Mouse (Mus musculus) heart, adult 2 months (tissue): Measurements from ENCODE around the gene Stxbp3. TPM values are rescaled to one million over a fixed set of nuclear protein-coding genes. Genes with fewer than 3 reads are reported as not detected.

Source experiments
- DNase-seq, 2 experiments: peaks; one replicate each; pipeline ENCODE4 v3.0.0; 2021
- H3K27ac ChIP-seq: fragments of 200-600 bp; 2 replicates; pipeline ENCODE4 v1.8.1; 2022
- H3K27me3 ChIP-seq: fragments of 200-500 bp; 2 replicates; pipeline ENCODE4 v1.6.1; 2012; ENCODE audit warnings: mild to moderate bottlenecking, low read length, inconsistent platforms, mixed read lengths; ENCODE audit not compliant: control insufficient read depth, insufficient read depth
- H3K36me3 ChIP-seq: fragments of 200-500 bp; 2 replicates; pipeline ENCODE4 v1.6.1; 2012; ENCODE audit warnings: low read length, inconsistent platforms; ENCODE audit not compliant: control insufficient read depth, insufficient read depth
- H3K4me1 ChIP-seq: fragments of 200-500 bp; 2 replicates; pipeline ENCODE4 v1.6.1; 2011; ENCODE audit warnings: low read length; ENCODE audit not compliant: control insufficient read depth, insufficient read depth
- H3K4me3 ChIP-seq: fragments of 200-600 bp; 2 replicates; pipeline ENCODE4 v1.8.1; 2022
- H3K79me2 ChIP-seq: fragments of 200-500 bp; replicated peaks from 2 replicates; pipeline ENCODE4 v1.6.1; 2012; ENCODE audit warnings: mild to moderate bottlenecking, inconsistent platforms, low read length, moderate library complexity, mixed read lengths; ENCODE audit not compliant: control insufficient read depth, insufficient read depth
- H3K9ac ChIP-seq: fragments of 200-500 bp; 2 replicates; pipeline ENCODE4 v1.6.1; 2012; ENCODE audit warnings: low read depth, mild to moderate bottlenecking, control low read depth, inconsistent platforms, low read length, mixed read lengths
- CTCF ChIP-seq: fragments of 200-600 bp; IDR thresholded peaks from 2 replicates; pipeline ENCODE4 v1.8.1; 2022; ENCODE audit warnings: antibody characterized with exemption, mild to moderate bottlenecking, moderate library complexity
- EP300 ChIP-seq: fragments of 200-500 bp; IDR thresholded peaks from 2 replicates; pipeline ENCODE4 v1.6.1; 2011; ENCODE audit warnings: low read depth, low read length, control low read depth; ENCODE audit not compliant: insufficient read depth
- POLR2A ChIP-seq: fragments of 200-500 bp; IDR thresholded peaks from 2 replicates; pipeline ENCODE4 v1.6.1; 2011; ENCODE audit warnings: mild to moderate bottlenecking, low read depth, low read length, control low read depth; ENCODE audit not compliant: insufficient read depth
- WGBS: fragments of 180-500 bp; shearing (Covaris S2); methylation state at CpG from one replicate; pipeline ENCODE4 v1.1.7; 2018; 5-methylcytosine and 5-hydroxymethylcytosine counted together
- intact Hi-C: fragments of 180-260 bp; cut with DNase I; formaldehyde crosslinking; loops from one replicate; pipeline ENCODE4 v1.15.1; 2025
- polyA plus RNA-seq: library from polyadenylated mRNA; depleted of rRNA; stranded (reverse); fragments of >200 nt; gene quantifications from 2 replicates; pipeline ENCODE4 v1.2.3, GENCODE M21; 2012
- total RNA-seq, 2 experiments: library from RNA; stranded (reverse); gene quantifications; 2 replicates each; pipeline ENCODE4 v1.2.3; 2021

Gene Stxbp3
- total and polyA plus RNA-seq, 3 experiments, result 7.0 to 27.3 (median 25.7) TPM

- DNase-seq, result no peak
- Histone ChIP-seq H3K4me1 (peaks cover 7% of the 10 kb centered on the region), H3K27me3 (no peaks in the 10 kb centered on the region), H3K36me3 (no peaks in the 10 kb centered on the region), H3K9ac (no peak overlapping the region), H3K27ac (no peak overlapping the region), H3K4me3 (no peak overlapping the region), H3K79me2 (no peaks in the 10 kb centered on the region)
- intact Hi-C loops, result no loop called here
- TF ChIP-seq EP300, result no peak
- no peak for TF ChIP-seq CTCF
- TF ChIP-seq POLR2A, result no peak
- 35% methylated on average over 7 of the region's 7 CpGs for WGBS
Observed at GRCm38 (mm10) chr3:108764976-108765375, 75.3 kb downstream of the Stxbp3 start.

- Histone ChIP-seq H3K36me3 (no peaks in the 10 kb centered on the region), H3K79me2 (no peaks in the 10 kb centered on the region), H3K4me3 (no peak overlapping the region), H3K27ac (no peak overlapping the region), H3K27me3 (no peaks in the 10 kb centered on the region), H3K4me1 (peaks cover 8% of the 10 kb centered on the region), H3K9ac (no peak overlapping the region)
- TF ChIP-seq CTCF (no peak), EP300 (no peak), POLR2A (no peak)
- DNase-seq, result no peak
- WGBS, result 81% methylated on average over 2 of the region's 2 CpGs
- intact Hi-C loops, result no loop called here
Observed at GRCm38 (mm10) chr3:108763691-108764090, 76.6 kb downstream of the Stxbp3 start.

GRCm38 (mm10) chr3:108762597-108763111 is 77.7 kb downstream of the Stxbp3 start:
- Histone ChIP-seq H3K4me3 (no peak overlapping the region), H3K9ac (no peak overlapping the region), H3K4me1 (peaks cover 8% of the 10 kb centered on the region), H3K79me2 (no peaks in the 10 kb centered on the region), H3K27ac (no peak overlapping the region), H3K27me3 (no peaks in the 10 kb centered on the region; the same call in 1 of the 2 replicates), H3K36me3 (no peaks in the 10 kb centered on the region)
- DNase-seq, result peak in 1 of 2 experiments; percentile 42
- no peak for TF ChIP-seq CTCF
- TF ChIP-seq POLR2A, result no peak
- no peak for TF ChIP-seq EP300
- 52% methylated on average over 7 of the region's 7 CpGs for WGBS
- intact Hi-C loops, result no loop called here

- H3K36me3 ChIP-seq, result no peaks in the 10 kb centered on the region
- no peak overlapping the region for H3K9ac ChIP-seq
- whole genome bisulfite sequencing, result 77% methylated on average over 11 of the region's 11 CpGs
- TF ChIP-seq EP300, result no peak
- TF ChIP-seq CTCF, result no peak
- TF ChIP-seq POLR2A, result no peak
- intact Hi-C loops, result no loop called here
- H3K79me2 ChIP-seq, result no peaks in the 10 kb centered on the region
- H3K27me3 ChIP-seq, result no peaks in the 10 kb centered on the region; the same call in 1 of the 2 replicates
- DNase-seq, result no peak
- no peak overlapping the region; the same call in 1 of the 2 replicates for H3K27ac ChIP-seq
- peaks cover 6% of the 10 kb centered on the region for H3K4me1 ChIP-seq
- no peak overlapping the region for H3K4me3 ChIP-seq
Observed at GRCm38 (mm10) chr3:108759566-108760420, 80.5 kb downstream of the Stxbp3 start.

- no peak for DNase-seq
Observed at GRCm38 (mm10) chr3:108757570-108757969, 82.8 kb downstream of the Stxbp3 start.

DNA sequence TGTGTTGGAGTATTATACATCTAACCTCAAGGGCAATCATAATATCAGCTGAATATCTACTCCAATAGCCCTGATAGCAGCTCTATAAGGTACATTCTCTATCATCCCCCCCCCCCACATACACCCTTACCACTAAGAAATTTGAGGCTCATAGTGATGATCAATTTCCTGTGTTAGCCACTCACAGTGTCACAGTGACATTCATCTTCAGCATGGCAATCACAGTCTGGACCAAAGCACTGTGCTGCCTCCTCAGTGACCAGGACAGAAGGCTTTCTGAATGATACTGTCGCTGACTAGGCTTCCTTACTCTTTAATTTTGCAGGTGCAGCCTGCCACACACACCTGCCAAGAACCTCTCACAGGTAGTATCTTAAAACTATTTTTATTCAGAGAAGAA is 84.2 kb downstream of the Stxbp3 start:
- 0 out of 2 replicates have a peak, but pooled peaks cover 1% of the 10 kb centered on the region for H3K4me1 ChIP-seq
- H3K4me3 ChIP-seq, result no peak overlapping the region
- H3K79me2 ChIP-seq, result no peaks in the 10 kb centered on the region
- WGBS, result 74% methylated on average over 1 of the region's 1 CpGs
- intact Hi-C loops, result no loop called here
- H3K9ac ChIP-seq, result no peak overlapping the region
- no peaks in the 10 kb centered on the region for H3K36me3 ChIP-seq
- TF ChIP-seq CTCF (no peak), POLR2A (no peak), EP300 (no peak)
- H3K27me3 ChIP-seq, result no peaks in the 10 kb centered on the region; the same call in 1 of the 2 replicates
- no peak overlapping the region for H3K27ac ChIP-seq
- no peak for DNase-seq

More at GRCm38 (mm10) chr3:108757570-108757969, 82.8 kb downstream of the Stxbp3 start:
- no peaks in the 10 kb centered on the region for H3K36me3 ChIP-seq
- peaks cover 4% of the 10 kb centered on the region for H3K4me1 ChIP-seq
- no peaks in the 10 kb centered on the region; the same call in 1 of the 2 replicates for H3K27me3 ChIP-seq
- 72% methylated on average over 9 of the region's 9 CpGs for WGBS
- intact Hi-C loops, result no loop called here
- H3K4me3 ChIP-seq, result no peak overlapping the region
- H3K79me2 ChIP-seq, result no peaks in the 10 kb centered on the region
- H3K27ac ChIP-seq, result no peak overlapping the region
- no peak overlapping the region for H3K9ac ChIP-seq
- TF ChIP-seq EP300 (no peak), CTCF (no peak), POLR2A (no peak)
